Mouse (Mus musculus) olfactory bulb, adult 2 months (tissue): Measurements from ENCODE around the gene Gm45337. TPM values are rescaled to one million over a fixed set of nuclear protein-coding genes. Genes with fewer than 3 reads are reported as not detected.

Source experiments
- H3K27ac ChIP-seq: fragments of 200-500 bp; 2 replicates; pipeline ENCODE4 v1.5.1; 2012; ENCODE audit warnings: low read depth, low read length; ENCODE audit not compliant: insufficient read depth
- H3K4me1 ChIP-seq: fragments of 200-500 bp; 2 replicates; pipeline ENCODE4 v1.6.1; 2012; ENCODE audit warnings: low read length; ENCODE audit not compliant: control insufficient read depth, insufficient read depth
- H3K4me3 ChIP-seq: fragments of 200-500 bp; 2 replicates; pipeline ENCODE4 v1.5.1; 2012; ENCODE audit warnings: mild to moderate bottlenecking, low read depth, low read length, moderate library complexity; ENCODE audit not compliant: insufficient read depth
- CTCF ChIP-seq: fragments of 200-500 bp; IDR thresholded peaks from 2 replicates; pipeline ENCODE4 v1.5.1; 2012; ENCODE audit warnings: low read depth, mild to moderate bottlenecking, low read length, moderate library complexity; ENCODE audit not compliant: insufficient read depth
- POLR2A ChIP-seq: fragments of 200-500 bp; IDR thresholded peaks from 2 replicates; pipeline ENCODE4 v1.6.1; 2012; ENCODE audit warnings: mild to moderate bottlenecking, low read depth, low read length, moderate library complexity; ENCODE audit not compliant: insufficient read depth
- WGBS: fragments of 180-500 bp; shearing (Covaris S2); methylation state at CpG from one replicate; pipeline ENCODE4 v1.1.7; 2018; 5-methylcytosine and 5-hydroxymethylcytosine counted together
- polyA plus RNA-seq: library from polyadenylated mRNA; stranded (reverse); fragments of >200 nt; gene quantifications from 2 replicates; pipeline ENCODE4 v1.2.4, GENCODE M21; 2012; ENCODE audit warnings: low replicate concordance; ENCODE audit not compliant: missing spikeins, insufficient read depth, insufficient read length

Gene Gm45337
- polyA plus RNA-seq, 1 experiment = not detected

DNA sequence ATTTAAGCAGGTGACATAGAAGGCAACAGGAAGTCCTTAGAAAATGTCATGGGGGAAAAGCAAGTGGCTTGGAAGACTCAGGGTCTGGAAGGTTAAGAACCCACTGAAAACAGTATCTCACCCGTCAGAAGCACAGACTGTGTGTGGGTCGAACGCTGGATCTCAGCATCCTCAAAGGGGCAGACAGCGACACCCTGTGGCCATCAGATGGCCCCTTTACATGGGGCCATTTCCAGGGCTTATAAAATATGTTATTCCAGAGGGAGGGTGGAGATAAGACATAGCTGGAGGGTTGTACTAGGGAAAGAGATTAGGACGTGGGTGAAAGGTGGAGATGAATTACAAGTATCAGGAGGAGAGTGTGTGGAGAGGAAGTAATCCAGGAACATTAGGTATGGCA is 24.8 kb downstream of the Gm45337 start:
- TF ChIP-seq CTCF (no peak), POLR2A (no peak)
- Histone ChIP-seq H3K27ac (no peak overlapping the region), H3K4me1 (no peaks in the 10 kb centered on the region), H3K4me3 (no peak overlapping the region)
- WGBS = 35% methylated on average over 5 of the region's 5 CpGs

DNA sequence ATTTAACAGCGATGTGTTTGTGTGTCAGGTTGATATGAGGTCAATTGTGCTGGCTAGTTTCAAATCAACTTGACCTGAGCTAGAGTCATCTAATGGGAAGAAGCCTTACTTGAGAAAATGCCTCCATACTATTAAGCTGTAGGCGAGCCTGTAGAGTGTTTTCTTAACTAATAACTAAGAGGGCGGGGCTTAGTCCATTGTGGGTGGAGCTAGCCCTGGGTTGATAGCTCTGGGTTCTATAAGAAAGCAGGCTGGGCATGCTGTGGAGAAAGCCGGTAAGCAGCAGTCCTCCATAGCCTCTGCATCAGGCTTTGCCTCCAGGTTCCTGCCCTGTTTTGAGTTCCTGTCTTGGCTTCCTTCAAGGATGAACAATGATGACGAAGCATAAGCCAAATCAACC is 39.7 kb downstream of the Gm45337 start:
- TF ChIP-seq CTCF (no peak), POLR2A (no peak)
- H3K4me1 ChIP-seq = no peaks in the 10 kb centered on the region
- no peak overlapping the region for H3K27ac ChIP-seq
- WGBS = 62% methylated on average over 5 of the region's 5 CpGs
- no peak overlapping the region for H3K4me3 ChIP-seq

DNA sequence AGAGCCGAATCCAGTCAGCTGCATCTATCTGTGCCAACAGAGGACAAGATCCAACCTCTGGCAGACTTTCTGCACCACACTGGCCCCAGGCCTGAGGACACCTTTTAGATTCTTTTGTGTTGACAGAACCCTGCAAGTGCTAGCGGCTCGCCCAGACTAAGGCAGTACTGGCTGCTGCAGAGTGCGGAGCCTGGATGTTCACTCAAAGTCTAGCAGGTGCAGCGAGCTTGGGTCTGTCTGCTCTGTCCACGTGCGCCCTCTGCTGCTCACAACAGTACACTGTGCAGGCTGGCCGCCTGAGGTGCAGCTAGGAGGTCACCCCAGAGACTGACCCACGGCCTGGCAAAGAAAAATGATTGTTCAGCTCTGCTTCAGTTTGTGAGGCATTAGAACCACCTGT is 46.6 kb downstream of the Gm45337 start:
- TF ChIP-seq CTCF (peak; percentile 92), POLR2A (no peak)
- 3% methylated on average over 9 of the region's 9 CpGs for WGBS
- Histone ChIP-seq H3K4me3 (no peak overlapping the region), H3K27ac (no peak overlapping the region), H3K4me1 (peaks cover 13% of the 10 kb centered on the region)

DNA sequence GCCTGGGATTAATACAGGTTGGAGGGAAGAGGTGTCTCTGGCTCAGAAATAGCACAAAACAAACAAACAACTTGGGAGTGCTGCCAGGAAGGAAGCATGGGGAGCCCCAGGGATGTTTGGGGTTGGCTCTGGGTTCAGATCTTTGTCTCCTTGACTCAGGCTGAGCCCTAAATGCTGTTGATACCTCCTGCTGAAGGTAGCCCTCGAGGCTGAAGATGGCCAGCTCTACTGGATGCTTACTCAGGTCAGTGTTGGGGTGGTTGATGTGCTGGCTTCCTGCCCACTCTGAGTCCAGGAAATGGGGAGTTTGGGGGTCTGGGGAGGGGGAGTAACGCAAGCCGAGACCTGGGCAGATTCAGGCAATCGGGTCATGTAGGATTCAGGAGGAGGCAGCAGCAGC is 47.7 kb downstream of the Gm45337 start:
- Histone ChIP-seq H3K27ac (no peak overlapping the region), H3K4me1 (peaks cover 21% of the 10 kb centered on the region), H3K4me3 (no peak overlapping the region)
- WGBS = 79% methylated on average over 4 of the region's 4 CpGs
- no peak for TF ChIP-seq POLR2A
- no peak for TF ChIP-seq CTCF

DNA sequence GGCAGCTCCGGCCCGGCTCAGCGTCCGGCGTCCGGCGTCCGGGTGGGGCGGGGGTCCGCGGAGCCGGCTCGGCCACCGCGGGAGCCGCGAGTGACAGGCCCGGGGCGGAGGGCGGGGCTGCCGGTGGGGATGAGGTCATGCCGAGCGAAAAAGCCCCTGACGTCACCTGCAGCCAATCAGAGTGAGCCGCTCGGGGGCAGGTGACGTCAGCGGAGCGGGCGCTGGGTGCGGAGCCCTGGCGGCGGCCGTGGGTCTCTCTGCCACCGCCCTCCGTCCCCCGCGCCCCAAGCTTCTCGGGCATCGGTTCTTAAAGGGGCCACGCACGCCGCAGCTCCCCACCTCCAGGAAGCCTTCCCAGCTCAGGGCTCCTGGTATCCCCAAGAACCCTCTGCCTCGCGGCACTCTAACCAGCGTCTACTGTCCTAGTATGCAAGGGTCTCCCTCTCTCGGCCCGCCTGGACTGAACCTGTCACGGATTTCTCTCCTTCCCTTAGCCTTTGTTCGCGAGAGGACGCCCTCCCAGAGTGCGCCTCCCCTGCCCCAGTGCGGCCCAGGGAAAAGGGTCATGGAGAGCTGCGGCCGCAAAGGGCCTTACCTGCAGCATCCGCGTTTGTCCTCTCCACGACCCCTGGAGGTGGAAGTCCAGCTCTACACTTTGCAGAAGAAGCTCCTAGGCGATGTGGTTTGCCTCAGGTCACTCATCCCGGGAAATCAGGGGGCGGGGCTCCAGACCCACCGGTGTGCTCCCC is 49.0 kb downstream of the Gm45337 start, which contains the start of gene Dusp8:
Gene Dusp8 (minus strand): TSS at position 661 of the 749 bp plus-strand sequence.
- Histone ChIP-seq H3K27ac (peak within 1 kb of the TSS; percentile 99), H3K4me3 (peak within 1 kb of the TSS; percentile 98), H3K4me1 (peaks cover 33% of the 10 kb centered on the region)
- 4% methylated on average over 63 of the region's 63 CpGs for WGBS
- TF ChIP-seq POLR2A (peak; percentile 54), CTCF (no peak)

DNA sequence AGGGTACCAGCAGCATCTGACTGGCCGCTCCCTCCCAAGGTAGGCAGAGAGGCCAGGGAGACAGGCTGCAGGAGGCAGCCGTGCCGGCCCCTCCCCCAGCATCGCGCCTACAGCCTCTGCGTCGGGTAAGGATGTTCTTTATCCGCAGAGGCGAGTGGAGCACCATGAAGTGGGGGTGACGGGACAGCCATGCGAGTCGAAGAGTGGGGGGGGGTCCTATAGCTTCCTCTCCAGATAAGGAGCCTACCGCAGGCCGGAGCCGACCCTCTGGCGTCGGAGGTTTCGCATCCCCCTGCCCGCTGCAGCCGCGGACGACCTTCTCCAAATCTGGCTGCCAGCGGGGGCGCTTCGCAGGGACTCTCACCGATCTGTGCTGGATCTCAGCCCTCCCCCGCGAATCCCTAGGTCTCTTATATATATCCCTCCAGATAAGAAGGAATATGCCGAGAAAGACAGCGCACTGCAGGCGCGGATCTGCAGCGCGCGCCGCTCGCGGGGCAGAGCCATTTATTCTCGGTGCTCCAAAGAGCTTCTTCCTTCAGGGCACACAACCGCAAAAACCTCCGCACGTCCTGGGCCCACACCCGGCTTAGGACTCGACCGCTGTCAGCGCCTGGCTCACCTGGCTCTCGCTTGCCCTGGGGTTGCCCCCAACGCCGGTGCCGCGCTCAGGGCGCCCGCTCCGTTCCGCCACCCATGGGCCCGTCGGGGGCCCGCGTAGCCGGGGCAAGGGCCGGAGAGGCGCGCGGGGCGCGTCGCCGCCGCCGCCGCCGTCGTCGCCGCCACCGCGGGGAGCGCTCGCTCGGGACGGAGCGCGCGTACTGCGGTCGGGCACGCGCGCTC is 49.9 kb downstream of the Gm45337 start:
- 2% methylated on average over 89 of the region's 89 CpGs for WGBS
- Histone ChIP-seq H3K27ac (peak overlapping the region; percentile 99), H3K4me1 (peaks cover 40% of the 10 kb centered on the region), H3K4me3 (peak overlapping the region; percentile 98)
- TF ChIP-seq CTCF (no peak), POLR2A (no peak; the same call in 1 of the 2 replicates)

DNA sequence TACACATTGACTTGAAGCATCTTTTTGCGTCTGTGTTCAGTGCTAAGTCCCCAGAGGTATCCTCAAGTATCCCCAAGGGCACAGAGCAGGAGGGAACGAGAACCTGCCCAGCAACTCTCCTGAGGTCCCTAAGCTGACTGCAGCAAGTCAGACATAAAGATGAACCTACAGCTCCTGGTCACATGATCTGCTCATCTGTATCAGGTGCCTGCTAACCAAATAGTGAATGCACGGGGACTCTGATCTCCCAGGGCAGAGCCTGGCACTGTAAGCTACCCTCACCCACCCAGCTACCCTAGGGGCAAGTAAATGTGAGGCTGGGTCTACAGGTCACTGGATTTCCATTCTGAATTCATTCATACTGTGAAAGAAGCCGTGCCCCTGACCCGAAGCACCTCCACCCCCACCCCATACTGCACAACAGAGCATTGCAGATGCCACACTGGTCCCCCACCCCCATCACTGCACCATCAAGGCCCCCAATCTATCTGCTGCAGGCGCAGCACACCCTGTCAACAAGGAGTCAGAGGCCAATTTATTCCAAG is 50.6 kb downstream of the Gm45337 start:
- Histone ChIP-seq H3K4me3 (peak overlapping the region; percentile 98), H3K4me1 (peaks cover 48% of the 10 kb centered on the region), H3K27ac (peak overlapping the region; percentile 99)
- TF ChIP-seq POLR2A (no peak), CTCF (no peak)
- WGBS = 16% methylated on average over 6 of the region's 6 CpGs

Other genes with a start within 250 kb of the Gm45337 start
- gene Tollip, start 226.1 kb downstream of the Gm45337 start, polyA plus RNA-seq = not detected in 2 replicates
- gene Brsk2, start 194.9 kb downstream of the Gm45337 start, polyA plus RNA-seq = not detected in 2 replicates
- not detected in 2 replicates for gene Mob2, start 83.5 kb downstream of the Gm45337 start, polyA plus RNA-seq
- not detected in 2 replicates for gene Dusp8, start 48.8 kb downstream of the Gm45337 start, polyA plus RNA-seq
- not detected in 2 replicates for gene Gm45618, start 23.9 kb downstream of the Gm45337 start, polyA plus RNA-seq
- gene Gm39115, start 8.6 kb downstream of the Gm45337 start, polyA plus RNA-seq = not detected in 2 replicates
- gene Gm29735, start 12.5 kb upstream of the Gm45337 start, polyA plus RNA-seq = not detected in 2 replicates
- not detected in 2 replicates for gene Gm4553, start 21.1 kb upstream of the Gm45337 start, polyA plus RNA-seq
- gene Krtap5-2, start 31.4 kb upstream of the Gm45337 start, polyA plus RNA-seq = not detected in 2 replicates
- not detected in 2 replicates for gene Gm10153, start 45.8 kb upstream of the Gm45337 start, polyA plus RNA-seq
- not detected in 2 replicates for gene Krtap5-3, start 56.8 kb upstream of the Gm45337 start, polyA plus RNA-seq
- gene Gm7579, start 67.3 kb upstream of the Gm45337 start, polyA plus RNA-seq = not detected in 2 replicates
- gene Krtap5-5, start 85.4 kb upstream of the Gm45337 start, polyA plus RNA-seq = not detected in 2 replicates
- gene Gm40460, start 96.5 kb upstream of the Gm45337 start, polyA plus RNA-seq = not detected in 2 replicates
- gene Gm2431, start 113.7 kb upstream of the Gm45337 start, polyA plus RNA-seq = not detected in 2 replicates
- not detected in 2 replicates for gene Gm4559, start 129.8 kb upstream of the Gm45337 start, polyA plus RNA-seq
- gene Krtap5-1, start 152.5 kb upstream of the Gm45337 start, polyA plus RNA-seq = not detected in 2 replicates
- gene Krtap5-4, start 158.9 kb upstream of the Gm45337 start, polyA plus RNA-seq = not detected in 2 replicates
- not detected in 2 replicates for gene Ifitm10, start 229.1 kb upstream of the Gm45337 start, polyA plus RNA-seq
- not detected in 2 replicates for gene Gm49369, start 238.1 kb upstream of the Gm45337 start, polyA plus RNA-seq
- gene Ctsd, start 243.4 kb upstream of the Gm45337 start, polyA plus RNA-seq = 266 and 290 TPM in 2 replicates